Mouse (Mus musculus) hindbrain, embryonic 16.5 days (tissue): ENCODE data around the gene Brinp1. TPM values are rescaled to one million over a fixed set of nuclear protein-coding genes. Genes with fewer than 3 reads are reported as not detected.

Source experiments
- ATAC-seq: fragments of 200-750 bp; cut with Nextera tagmentation; 2 replicates; pipeline ENCODE4 v1.8.0; 2017; ENCODE audit warnings: moderate TSS enrichment, moderate library complexity
- H3K27ac ChIP-seq: fragments of 300-500 bp; sonication (generic); 2 replicates; pipeline ENCODE4 v1.5.1; 2014; ENCODE audit warnings: low read depth, mild to moderate bottlenecking, control low read depth, low read length, moderate library complexity
- H3K27me3 ChIP-seq: fragments of 300-500 bp; sonication (generic); replicated peaks from 2 replicates; pipeline ENCODE4 v1.6.1; 2014; ENCODE audit warnings: low read length; ENCODE audit not compliant: control insufficient read depth, insufficient read depth
- H3K36me3 ChIP-seq: fragments of 300-500 bp; sonication (generic); 2 replicates; pipeline ENCODE4 v1.6.1; 2014; ENCODE audit warnings: mild to moderate bottlenecking, low read length, moderate library complexity, mixed read lengths; ENCODE audit not compliant: control insufficient read depth, insufficient read depth
- H3K4me1 ChIP-seq: fragments of 300-500 bp; sonication (generic); 2 replicates; pipeline ENCODE4 v1.6.1; 2014; ENCODE audit warnings: low read depth, low read length; ENCODE audit not compliant: control insufficient read depth, insufficient read depth
- H3K4me2 ChIP-seq: fragments of 300-500 bp; sonication (generic); 2 replicates; pipeline ENCODE4 v1.6.1; 2014; ENCODE audit warnings: mild to moderate bottlenecking, low read length, control low read depth, moderate library complexity
- H3K4me3 ChIP-seq: fragments of 300-500 bp; sonication (generic); 2 replicates; pipeline ENCODE4 v1.5.1; 2014; ENCODE audit warnings: mild to moderate bottlenecking, low read length, control low read depth, moderate library complexity
- H3K9ac ChIP-seq: fragments of 300-500 bp; sonication (generic); 2 replicates; pipeline ENCODE4 v1.6.1; 2014; ENCODE audit warnings: low read depth, mild to moderate bottlenecking, control low read depth, low read length, moderate library complexity
- H3K9me3 ChIP-seq: fragments of 300-500 bp; sonication (generic); 2 replicates; pipeline ENCODE4 v1.6.1; 2014; ENCODE audit warnings: mild to moderate bottlenecking, low read length, moderate library complexity; ENCODE audit not compliant: control insufficient read depth
- WGBS: fragments of 180-500 bp; shearing (Covaris S2); extraction: QIAGEN DNeasy Blood & Tissue Kit; methylation state at CpG from one replicate; pipeline ENCODE4 v1.1.7; 2014; 5-methylcytosine and 5-hydroxymethylcytosine counted together
- polyA plus RNA-seq: library from polyadenylated mRNA; unstranded; fragments of >200 nt; fragmentation: Nextera tagmentation; extraction: Ambion mirVana; gene quantifications from 2 replicates; pipeline ENCODE4 v1.2.1, GENCODE M21; 2015

The Brinp1 gene
- polyA plus RNA-seq: 86.3 and 92.0 TPM in 2 replicates

GRCm38 (mm10) chr4:68954322-68954901 is at the start of gene Brinp1:
Brinp1 (minus strand) TSS chr4:68954397.
- Histone ChIP-seq H3K4me2 (peak within 1 kb of the TSS; percentile 70), H3K4me1 (peaks cover 5% of the 10 kb centered on the region), H3K27me3 (no peaks in the 10 kb centered on the region), H3K9ac (peak within 1 kb of the TSS; percentile 77), H3K4me3 (peak within 1 kb of the TSS; percentile 60), H3K27ac (peak within 1 kb of the TSS; percentile 79), H3K36me3 (no peaks in the 10 kb centered on the region), H3K9me3 (no peaks in the 10 kb centered on the region)
- under 1% methylated on average over 33 of the region's 33 CpGs for WGBS
- peak; percentile 96 for ATAC-seq

GRCm38 (mm10) chr4:68957265-68957664 is 3.1 kb upstream of the Brinp1 start:
- WGBS: 80% methylated on average over 2 of the region's 2 CpGs
- Histone ChIP-seq H3K36me3 (no peaks in the 10 kb centered on the region), H3K27me3 (no peaks in the 10 kb centered on the region), H3K27ac (no peak overlapping the region), H3K4me2 (no peak overlapping the region), H3K9ac (no peak overlapping the region), H3K4me3 (no peak overlapping the region), H3K4me1 (no peaks in the 10 kb centered on the region), H3K9me3 (no peaks in the 10 kb centered on the region)
- no peak for ATAC-seq

GRCm38 (mm10) chr4:68955621-68956020 is 1.4 kb upstream of the Brinp1 start:
- H3K9me3 ChIP-seq: no peaks in the 10 kb centered on the region
- ATAC-seq: no peak
- no peak overlapping the region for H3K9ac ChIP-seq
- H3K36me3 ChIP-seq: no peaks in the 10 kb centered on the region
- H3K4me1 ChIP-seq: peaks cover 3% of the 10 kb centered on the region; the same call in 1 of the 2 replicates
- no peak overlapping the region for H3K27ac ChIP-seq
- WGBS: 8% methylated on average over 4 of the region's 4 CpGs
- H3K4me2 ChIP-seq: peak overlapping the region; percentile 23
- H3K4me3 ChIP-seq: no peak overlapping the region
- no peaks in the 10 kb centered on the region for H3K27me3 ChIP-seq

GRCm38 (mm10) chr4:68953667-68954321 is 403 bp downstream of the Brinp1 start:
- ATAC-seq: peak; percentile 19
- Histone ChIP-seq H3K4me1 (peaks cover 5% of the 10 kb centered on the region), H3K4me2 (peak overlapping the region; percentile 70), H3K36me3 (no peaks in the 10 kb centered on the region), H3K27ac (peak overlapping the region; percentile 79), H3K9ac (peak overlapping the region; percentile 77), H3K27me3 (no peaks in the 10 kb centered on the region), H3K9me3 (no peaks in the 10 kb centered on the region), H3K4me3 (peak overlapping the region; percentile 60)
- under 1% methylated on average over 40 of the region's 40 CpGs for WGBS

- Histone ChIP-seq H3K36me3 (no peaks in the 10 kb centered on the region), H3K4me2 (peak overlapping the region; percentile 70), H3K27ac (peak overlapping the region; percentile 79), H3K4me1 (peaks cover 5% of the 10 kb centered on the region), H3K9ac (peak overlapping the region; percentile 77), H3K27me3 (no peaks in the 10 kb centered on the region), H3K9me3 (no peaks in the 10 kb centered on the region), H3K4me3 (peak overlapping the region; percentile 60)
- 9% methylated on average over 8 of the region's 8 CpGs for WGBS
- 0 out of 2 replicates have a peak, but pooled peaks have one; percentile 17 for ATAC-seq
Measured at GRCm38 (mm10) chr4:68953131-68953551, 1.1 kb downstream of the Brinp1 start.

- H3K4me1 ChIP-seq: peaks cover 5% of the 10 kb centered on the region
- peak overlapping the region; percentile 4; the same call in 1 of the 2 replicates for H3K27ac ChIP-seq
- no peaks in the 10 kb centered on the region for H3K27me3 ChIP-seq
- H3K36me3 ChIP-seq: no peaks in the 10 kb centered on the region
- H3K4me2 ChIP-seq: peak overlapping the region; percentile 50
- H3K9me3 ChIP-seq: no peaks in the 10 kb centered on the region
- peak overlapping the region; percentile 27 for H3K4me3 ChIP-seq
- H3K9ac ChIP-seq: no peak overlapping the region
- 2% methylated on average over 2 of the region's 2 CpGs for WGBS
- ATAC-seq: no peak
Measured at GRCm38 (mm10) chr4:68950556-68950955, 3.6 kb downstream of the Brinp1 start.

- Histone ChIP-seq H3K4me2 (no peak overlapping the region), H3K4me3 (no peak overlapping the region), H3K27ac (no peak overlapping the region), H3K36me3 (no peaks in the 10 kb centered on the region), H3K9ac (no peak overlapping the region), H3K9me3 (no peaks in the 10 kb centered on the region), H3K4me1 (no peaks in the 10 kb centered on the region; the same call in 1 of the 2 replicates), H3K27me3 (no peaks in the 10 kb centered on the region)
- WGBS: 79% methylated on average over 2 of the region's 2 CpGs
- no peak for ATAC-seq
Measured at GRCm38 (mm10) chr4:68942938-68943337, 11.3 kb downstream of the Brinp1 start.

- Histone ChIP-seq H3K36me3 (no peaks in the 10 kb centered on the region), H3K9ac (no peak overlapping the region), H3K4me3 (no peak overlapping the region), H3K27ac (no peak overlapping the region), H3K27me3 (no peaks in the 10 kb centered on the region), H3K4me2 (no peak overlapping the region), H3K9me3 (no peaks in the 10 kb centered on the region), H3K4me1 (peaks cover 3% of the 10 kb centered on the region)
- WGBS: 64% methylated on average over 3 of the region's 3 CpGs
- no peak for ATAC-seq
Measured at GRCm38 (mm10) chr4:68930022-68930421, 24.2 kb downstream of the Brinp1 start.

GRCm38 (mm10) chr4:68926091-68926490 is 28.1 kb downstream of the Brinp1 start:
- Histone ChIP-seq H3K27me3 (no peaks in the 10 kb centered on the region), H3K9me3 (no peaks in the 10 kb centered on the region), H3K4me3 (no peak overlapping the region), H3K4me2 (no peak overlapping the region), H3K4me1 (no peaks in the 10 kb centered on the region), H3K36me3 (no peaks in the 10 kb centered on the region), H3K9ac (no peak overlapping the region), H3K27ac (no peak overlapping the region)
- WGBS: 72% methylated on average over 2 of the region's 2 CpGs
- no peak for ATAC-seq
